Mouse (Mus musculus): ENCODE measurements around the gene Zswim5. TPM values are rescaled to one million over a fixed set of nuclear protein-coding genes. Genes with fewer than 3 reads are reported as not detected.
A peak's percentile ranks its signal among the peaks of the same experiment; 100 is the strongest.
"Not testable (repeated sequence)": the region's sequence is repeated elsewhere in the genome, so short reads cannot be mapped to it uniquely, and the experiment has no call there.

Zswim5 gene
- polyA plus RNA-seq (2015; fragmentation: Nextera tagmentation; extraction: Ambion mirVana) = 0.37 and 0.38 TPM in 2 replicates

DNA sequence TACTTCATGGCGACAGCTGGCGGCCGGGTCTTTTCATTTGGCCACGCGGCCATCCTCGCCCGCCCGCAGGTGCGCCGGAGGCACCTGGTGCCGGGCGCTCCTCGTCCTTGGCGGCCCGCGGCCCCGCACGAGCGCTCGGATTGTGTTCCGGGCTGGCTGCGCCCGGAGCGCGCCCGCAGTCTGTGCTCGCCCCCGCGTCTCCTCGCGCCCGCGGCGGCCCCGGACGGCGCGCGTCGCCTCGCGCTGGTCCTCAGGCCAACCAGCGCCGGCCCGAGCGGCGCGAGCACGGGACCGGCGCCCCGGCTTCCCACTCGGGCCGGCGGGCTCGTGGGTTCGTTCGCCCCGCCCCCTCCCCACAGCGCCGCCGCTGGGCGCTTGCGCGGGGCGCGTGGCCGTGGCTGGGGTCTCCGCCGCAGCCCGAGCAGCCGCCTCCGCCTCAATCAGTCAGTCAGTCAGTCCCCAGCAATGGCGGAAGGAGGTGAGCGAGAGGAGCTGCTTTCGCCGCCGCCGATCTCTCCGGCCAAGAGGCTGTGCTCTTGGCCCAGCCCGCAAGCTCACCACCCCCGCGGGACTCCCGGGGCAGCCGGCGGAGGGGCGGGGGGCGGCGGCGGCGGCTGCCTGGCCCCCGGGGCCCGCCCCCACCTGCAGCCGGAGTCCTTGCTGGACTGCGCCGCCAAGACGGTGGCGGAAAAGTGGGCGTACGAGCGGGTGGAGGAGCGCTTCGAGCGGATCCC lies at the start of gene Zswim5:
Gene Zswim5 (plus strand): TSS at position 382 of the 734 bp plus-strand sequence.
- Histone ChIP-seq H3K27ac (ENCODE audit: low read length) (peak within 1 kb of the TSS; percentile 66), H3K4me1 (ENCODE audit: insufficient read depth, low read depth, low read length) (no peaks in the 10 kb centered on the region), H3K9ac (replicated peaks; ENCODE audit: low read depth) (peak within 1 kb of the TSS; percentile 48), H3K4me2 (replicated peaks; ENCODE audit: low read depth, low read length) (peak within 1 kb of the TSS; percentile 99), H3K27me3 (replicated peaks; ENCODE audit: insufficient read depth, low read length) (0 out of 2 replicates have a peak, but pooled peaks cover 5% of the 10 kb centered on the region), H3K4me3 (ENCODE audit: low read depth, low read length) (peak within 1 kb of the TSS; percentile 74), H3K36me3 (ENCODE audit: insufficient read depth, low read length) (no peaks in the 10 kb centered on the region), H3K9me3 (ENCODE audit: low read length) (no peaks in the 10 kb centered on the region)
- WGBS = under 1% methylated on average over 60 of the region's 104 CpGs
- DNase-seq (ENCODE audit: low spot score) (peak; percentile 60), ATAC-seq (peak; percentile 95)
- TF ChIP-seq EP300 (IDR thresholded peaks at IDR 0.05) (no peak), CTCF (IDR thresholded peaks at IDR 0.05) (no peak; the same call in 1 of the 2 replicates)

DNA sequence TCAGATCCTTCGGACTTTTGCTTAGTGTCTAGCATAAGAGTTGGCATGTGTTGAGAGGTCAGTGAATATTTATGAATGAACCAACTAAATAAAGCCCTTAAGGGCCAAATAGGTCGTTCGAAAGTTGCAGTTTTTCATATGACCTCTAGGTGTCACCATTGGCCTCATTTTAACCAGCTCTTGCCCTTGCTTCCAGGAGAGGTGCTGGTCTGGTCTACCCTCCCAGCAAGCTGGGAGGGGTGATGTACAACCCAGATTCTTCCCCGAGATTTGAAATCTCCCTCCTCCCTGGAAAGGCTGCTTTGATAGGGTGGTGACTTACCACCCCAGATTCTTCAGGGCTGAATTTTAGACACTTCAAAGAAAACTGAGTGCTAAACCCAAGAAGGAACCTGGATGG lies 49.4 kb upstream of the Zswim5 start:
- Histone ChIP-seq H3K9ac (replicated peaks; ENCODE audit: low read depth) (no peak overlapping the region), H3K4me1 (ENCODE audit: insufficient read depth, low read depth, low read length) (peaks cover 8% of the 10 kb centered on the region; the same call in 1 of the 2 replicates), H3K9me3 (ENCODE audit: low read length) (no peaks in the 10 kb centered on the region), H3K27me3 (replicated peaks; ENCODE audit: insufficient read depth, low read length) (no peaks in the 10 kb centered on the region), H3K27ac (ENCODE audit: low read length) (no peak overlapping the region), H3K36me3 (ENCODE audit: insufficient read depth, low read length) (no peaks in the 10 kb centered on the region), H3K4me3 (ENCODE audit: low read depth, low read length) (no peak overlapping the region), H3K4me2 (replicated peaks; ENCODE audit: low read depth, low read length) (no peak overlapping the region)
- DNase-seq (ENCODE audit: low spot score) (peak; percentile 88), ATAC-seq (peak; percentile 39)
- under 1% methylated on average over 4 of the region's 4 CpGs for WGBS
- TF ChIP-seq EP300 (IDR thresholded peaks at IDR 0.05) (no peak), CTCF (IDR thresholded peaks at IDR 0.05) (peak; percentile 78)

DNA sequence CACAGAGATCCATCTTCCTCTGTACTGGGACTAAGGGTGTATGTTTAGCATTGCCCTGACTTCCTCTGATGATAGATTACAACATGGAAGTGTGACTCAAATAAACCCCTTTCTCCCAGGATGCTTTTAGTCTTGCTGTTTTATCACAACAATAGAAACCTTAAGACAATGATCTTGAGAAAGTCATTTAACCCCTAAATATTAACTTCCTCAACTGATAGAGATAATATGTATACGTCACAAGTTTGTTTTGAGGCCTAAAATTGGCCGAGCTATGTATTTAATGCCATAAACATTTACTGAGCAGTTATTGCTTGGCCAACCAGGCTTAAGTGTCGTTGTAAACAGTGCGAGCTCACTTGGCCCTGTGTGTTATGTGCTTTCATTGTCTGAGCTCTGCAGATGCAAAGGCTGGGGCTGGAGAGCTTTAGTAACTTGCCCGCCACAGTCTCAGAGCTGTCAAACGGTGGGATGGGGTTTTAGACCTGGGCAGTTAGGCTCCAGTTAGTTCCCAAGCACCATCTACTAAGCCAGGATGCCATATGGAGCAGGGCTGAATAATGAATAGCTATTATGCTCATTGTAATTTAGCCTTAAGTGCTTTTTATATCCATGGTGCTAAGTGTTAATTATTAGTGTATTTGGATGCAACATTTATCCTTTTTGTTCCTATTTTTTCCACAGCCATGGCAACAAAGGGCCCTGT lies 47.7 kb upstream of the Zswim5 start:
- ATAC-seq = peak; percentile 74
- peaks cover 8% of the 10 kb centered on the region; the same call in 1 of the 2 replicates for H3K4me1 ChIP-seq (ENCODE audit: insufficient read depth, low read depth, low read length)
- H3K27me3 ChIP-seq (replicated peaks; ENCODE audit: insufficient read depth, low read length) = no peaks in the 10 kb centered on the region
- no peaks in the 10 kb centered on the region for H3K9me3 ChIP-seq (ENCODE audit: low read length)
- TF ChIP-seq CTCF (IDR thresholded peaks at IDR 0.05) = no peak
- TF ChIP-seq EP300 (IDR thresholded peaks at IDR 0.05) = peak; percentile 87
- DNase-seq (ENCODE audit: low spot score) = peak; percentile 58
- H3K36me3 ChIP-seq (ENCODE audit: insufficient read depth, low read length) = no peaks in the 10 kb centered on the region
- no peak overlapping the region for H3K4me2 ChIP-seq (replicated peaks; ENCODE audit: low read depth, low read length)
- WGBS = 34% methylated on average over 6 of the region's 6 CpGs
- no peak overlapping the region for H3K4me3 ChIP-seq (ENCODE audit: low read depth, low read length)
- no peak overlapping the region for H3K9ac ChIP-seq (replicated peaks; ENCODE audit: low read depth)
- H3K27ac ChIP-seq (ENCODE audit: low read length) = no peak overlapping the region

DNA sequence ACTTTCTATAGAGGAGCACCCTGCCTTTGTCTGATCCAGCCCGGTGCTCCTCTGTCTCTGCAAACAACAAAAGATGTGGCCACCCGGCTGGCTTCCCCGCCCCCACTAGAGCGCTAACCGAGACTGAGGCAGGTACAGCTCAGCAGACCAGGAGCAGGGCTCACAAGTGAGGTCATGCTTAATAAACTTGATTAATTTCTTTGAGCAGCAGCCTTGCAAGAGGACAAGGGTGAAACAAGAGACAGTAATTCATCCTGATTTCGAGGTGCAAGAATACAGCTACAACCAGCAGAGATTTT lies 47.2 kb upstream of the Zswim5 start:
- Histone ChIP-seq H3K4me2 (replicated peaks; ENCODE audit: low read depth, low read length) (no peak overlapping the region), H3K27ac (ENCODE audit: low read length) (no peak overlapping the region), H3K9ac (replicated peaks; ENCODE audit: low read depth) (no peak overlapping the region), H3K4me3 (ENCODE audit: low read depth, low read length) (no peak overlapping the region), H3K4me1 (ENCODE audit: insufficient read depth, low read depth, low read length) (peaks cover 6% of the 10 kb centered on the region; the same call in 1 of the 2 replicates), H3K27me3 (replicated peaks; ENCODE audit: insufficient read depth, low read length) (no peaks in the 10 kb centered on the region), H3K36me3 (ENCODE audit: insufficient read depth, low read length) (no peaks in the 10 kb centered on the region), H3K9me3 (ENCODE audit: low read length) (no peaks in the 10 kb centered on the region)
- no peak for ATAC-seq
- 33% methylated on average over 6 of the region's 6 CpGs for WGBS
- no peak for TF ChIP-seq CTCF (IDR thresholded peaks at IDR 0.05)
- TF ChIP-seq EP300 (IDR thresholded peaks at IDR 0.05) = no peak
- DNase-seq (ENCODE audit: low spot score) = no peak

DNA sequence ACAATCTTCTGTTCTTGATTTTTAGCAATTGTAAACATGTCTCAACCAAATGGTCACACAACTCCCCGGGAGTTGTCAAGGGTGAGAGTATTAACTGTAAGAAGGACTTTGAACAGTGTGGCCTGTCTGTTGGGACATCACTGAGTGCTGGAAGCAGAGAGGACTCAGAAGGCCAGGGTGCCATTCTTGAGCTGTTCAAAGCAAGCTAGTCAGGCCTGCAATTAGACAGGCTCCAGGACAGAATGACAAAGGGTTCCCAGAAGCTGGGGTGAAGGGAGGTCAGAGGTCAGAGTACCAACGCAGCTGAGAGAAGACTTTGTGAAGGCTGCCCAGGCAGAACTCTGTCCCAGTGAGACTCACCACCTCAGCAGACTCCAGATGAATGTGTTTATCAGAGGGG lies 38.2 kb upstream of the Zswim5 start:
- Histone ChIP-seq H3K4me2 (replicated peaks; ENCODE audit: low read depth, low read length) (no peak overlapping the region), H3K36me3 (ENCODE audit: insufficient read depth, low read length) (no peaks in the 10 kb centered on the region), H3K9ac (replicated peaks; ENCODE audit: low read depth) (no peak overlapping the region), H3K27me3 (replicated peaks; ENCODE audit: insufficient read depth, low read length) (no peaks in the 10 kb centered on the region), H3K9me3 (ENCODE audit: low read length) (no peaks in the 10 kb centered on the region), H3K27ac (ENCODE audit: low read length) (no peak overlapping the region), H3K4me1 (ENCODE audit: insufficient read depth, low read depth, low read length) (no peaks in the 10 kb centered on the region), H3K4me3 (ENCODE audit: low read depth, low read length) (no peak overlapping the region)
- WGBS = 39% methylated on average over 2 of the region's 2 CpGs
- no peak for ATAC-seq
- DNase-seq (ENCODE audit: low spot score) = no peak
- TF ChIP-seq CTCF (IDR thresholded peaks at IDR 0.05) (no peak), EP300 (IDR thresholded peaks at IDR 0.05) (no peak)

DNA sequence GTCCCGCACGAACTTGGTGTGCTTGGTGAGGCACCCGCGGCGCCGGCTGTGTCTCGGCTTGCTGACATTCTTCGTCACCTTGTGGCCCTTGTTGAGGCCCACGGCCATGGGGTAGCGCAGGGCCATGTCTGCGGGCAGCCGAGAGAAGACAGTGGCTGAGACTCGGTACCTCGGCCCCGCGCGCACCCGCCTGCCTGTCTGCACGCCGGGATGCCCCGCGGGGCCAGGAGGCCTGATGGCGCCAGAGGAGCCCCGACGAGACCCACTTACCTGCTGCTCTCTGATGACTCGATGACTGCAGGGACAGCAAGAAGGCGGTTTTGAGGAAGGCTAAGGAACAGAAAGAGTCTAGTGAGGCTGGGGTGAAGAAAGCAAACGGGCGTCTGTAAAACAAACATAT lies 37.1 kb upstream of the Zswim5 start:
- WGBS = 21% methylated on average over 18 of the region's 29 CpGs
- H3K9me3 ChIP-seq (ENCODE audit: low read length); H3K36me3 ChIP-seq (ENCODE audit: insufficient read depth, low read length); ATAC-seq; H3K27me3 ChIP-seq (replicated peaks; ENCODE audit: insufficient read depth, low read length); H3K4me1 ChIP-seq (ENCODE audit: insufficient read depth, low read depth, low read length); H3K4me3 ChIP-seq (ENCODE audit: low read depth, low read length); DNase-seq (ENCODE audit: low spot score); H3K9ac ChIP-seq (replicated peaks; ENCODE audit: low read depth); H3K4me2 ChIP-seq (replicated peaks; ENCODE audit: low read depth, low read length); H3K27ac ChIP-seq (ENCODE audit: low read length): not testable (repeated sequence)

Data from lung, postnatal 0 days (tissue).